Mouse (Mus musculus) forebrain, embryonic 15.5 days (tissue): Measurements from ENCODE around the gene Tut1. TPM values are rescaled to one million over a fixed set of nuclear protein-coding genes. Genes with fewer than 3 reads are reported as not detected.
A peak's percentile ranks its signal among the peaks of the same experiment; 100 is the strongest.
"Not testable (repeated sequence)": the region's sequence is repeated elsewhere in the genome, so short reads cannot be mapped to it uniquely, and the experiment has no call there.

Experiments used
- ATAC-seq: fragments of 200-750 bp; cut with Nextera tagmentation; replicated peaks from 2 replicates; pipeline ENCODE4 v1.8.0; 2017; ENCODE audit warnings: mild to moderate bottlenecking, moderate TSS enrichment, moderate library complexity
- H3K27ac ChIP-seq: fragments of 300-500 bp; sonication (generic); replicated peaks from 2 replicates; pipeline ENCODE4 v1.5.1; 2015; ENCODE audit warnings: mild to moderate bottlenecking, inconsistent platforms
- H3K27me3 ChIP-seq: fragments of 300-500 bp; sonication (generic); 2 replicates; pipeline ENCODE4 v1.6.1; 2015; ENCODE audit warnings: inconsistent platforms
- H3K36me3 ChIP-seq: fragments of 300-500 bp; sonication (generic); 2 replicates; pipeline ENCODE4 v1.6.1; 2015; ENCODE audit warnings: mild to moderate bottlenecking, inconsistent platforms
- H3K4me1 ChIP-seq: fragments of 300-500 bp; sonication (generic); 2 replicates; pipeline ENCODE4 v1.6.1; 2015; ENCODE audit warnings: inconsistent platforms
- H3K4me2 ChIP-seq: fragments of 300-500 bp; sonication (generic); replicated peaks from 2 replicates; pipeline ENCODE4 v1.6.1; 2015; ENCODE audit warnings: mild to moderate bottlenecking, inconsistent platforms
- H3K4me3 ChIP-seq: fragments of 300-500 bp; sonication (generic); 2 replicates; pipeline ENCODE4 v1.5.1; 2015; ENCODE audit warnings: mild to moderate bottlenecking, inconsistent platforms
- H3K9ac ChIP-seq: fragments of 300-500 bp; sonication (generic); replicated peaks from 2 replicates; pipeline ENCODE4 v1.6.1; 2015; ENCODE audit warnings: mild to moderate bottlenecking, inconsistent platforms
- H3K9me3 ChIP-seq: fragments of 300-500 bp; sonication (generic); 2 replicates; pipeline ENCODE4 v1.6.1; 2016; ENCODE audit warnings: inconsistent platforms
- WGBS: fragments of 180-500 bp; shearing (Covaris S2); methylation state at CpG from one replicate; pipeline ENCODE4 v1.1.7; 2015; ENCODE audit warnings: mixed read lengths; 5-methylcytosine and 5-hydroxymethylcytosine counted together
- polyA plus RNA-seq: library from polyadenylated mRNA; unstranded; fragments of >200 nt; fragmentation: Nextera tagmentation; extraction: Ambion mirVana; gene quantifications from 2 replicates; pipeline ENCODE4 v1.2.1, GENCODE M21; 2015

Gene Tut1
- polyA plus RNA-seq, 1 experiment from 2014 or later, result 34.7 TPM

DNA sequence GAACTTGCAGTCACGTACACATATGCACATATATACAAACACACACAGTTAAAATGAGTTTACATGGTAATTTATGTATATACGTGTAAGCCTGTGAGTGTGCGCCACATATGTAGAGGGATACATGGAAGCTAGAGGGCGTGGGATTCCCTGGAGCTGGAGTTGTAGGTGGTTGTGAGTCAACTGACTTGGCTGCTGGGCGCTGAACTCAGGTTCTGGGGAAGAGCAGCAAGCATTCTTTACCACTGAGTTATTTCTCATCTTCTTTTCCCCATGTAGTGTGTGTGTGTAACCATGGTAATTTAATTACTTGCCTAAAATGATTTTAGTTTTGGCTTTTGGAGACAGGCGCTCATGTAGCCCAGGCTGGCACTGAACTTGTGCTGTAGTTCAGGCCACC, 43.0 kb downstream of the Tut1 start:
- H3K9me3 ChIP-seq, result no peaks in the 10 kb centered on the region
- no peaks in the 10 kb centered on the region for H3K36me3 ChIP-seq
- WGBS, result 93% methylated on average over 6 of the region's 6 CpGs
- no peak overlapping the region for H3K27ac ChIP-seq
- no peaks in the 10 kb centered on the region for H3K27me3 ChIP-seq
- peaks cover 10% of the 10 kb centered on the region for H3K4me1 ChIP-seq
- H3K4me2 ChIP-seq, result no peak overlapping the region
- ATAC-seq, result no peak
- H3K4me3 ChIP-seq, result no peak overlapping the region
- H3K9ac ChIP-seq, result no peak overlapping the region

GRCm38 (mm10) chr19:8997546-8997945, 43.9 kb downstream of the Tut1 start:
- Histone ChIP-seq H3K9me3 (no peaks in the 10 kb centered on the region), H3K27me3 (no peaks in the 10 kb centered on the region), H3K4me3 (no peak overlapping the region), H3K36me3 (no peaks in the 10 kb centered on the region), H3K4me1 (peaks cover 10% of the 10 kb centered on the region), H3K9ac (no peak overlapping the region), H3K4me2 (no peak overlapping the region), H3K27ac (no peak overlapping the region)
- 62% methylated on average over 4 of the region's 4 CpGs for WGBS
- peak; percentile 76 for ATAC-seq

DNA sequence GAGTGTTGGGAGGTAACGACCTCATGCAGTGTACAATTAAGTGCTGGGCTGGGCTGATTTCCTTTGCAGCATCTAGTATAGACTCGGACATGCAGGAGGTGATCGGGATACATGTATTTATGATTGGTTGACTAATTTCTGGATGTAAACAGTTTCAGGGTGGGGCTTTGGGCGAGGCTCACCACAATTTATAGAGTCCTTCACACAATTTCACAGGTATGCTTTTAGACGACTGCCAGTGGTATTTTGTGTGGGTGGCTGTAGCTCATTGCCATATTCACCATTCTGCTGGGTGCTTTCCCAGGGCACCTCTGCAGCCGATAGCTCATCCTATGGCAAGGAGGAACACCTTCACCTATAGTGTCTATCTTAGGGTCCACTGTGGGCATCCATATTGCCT, 44.9 kb downstream of the Tut1 start:
- Histone ChIP-seq H3K4me1 (peaks cover 10% of the 10 kb centered on the region), H3K4me2 (no peak overlapping the region), H3K36me3 (no peaks in the 10 kb centered on the region), H3K27ac (no peak overlapping the region), H3K9ac (no peak overlapping the region), H3K4me3 (no peak overlapping the region), H3K27me3 (no peaks in the 10 kb centered on the region), H3K9me3 (no peaks in the 10 kb centered on the region)
- ATAC-seq, result no peak
- WGBS, result 75% methylated on average over 6 of the region's 6 CpGs

GRCm38 (mm10) chr19:8999223-8999622, 45.6 kb downstream of the Tut1 start:
- peaks cover 10% of the 10 kb centered on the region for H3K4me1 ChIP-seq
- no peak overlapping the region for H3K9ac ChIP-seq
- no peak overlapping the region for H3K4me2 ChIP-seq
- H3K27ac ChIP-seq, result no peak overlapping the region
- H3K9me3 ChIP-seq, result no peaks in the 10 kb centered on the region
- no peaks in the 10 kb centered on the region for H3K36me3 ChIP-seq
- ATAC-seq, result no peak
- 87% methylated on average over 4 of the region's 4 CpGs for WGBS
- no peaks in the 10 kb centered on the region for H3K27me3 ChIP-seq
- no peak overlapping the region for H3K4me3 ChIP-seq

- not testable (repeated sequence) for H3K36me3 ChIP-seq, H3K9ac ChIP-seq, H3K27me3 ChIP-seq, H3K27ac ChIP-seq, H3K4me2 ChIP-seq, H3K4me1 ChIP-seq, H3K9me3 ChIP-seq, H3K4me3 ChIP-seq, ATAC-seq
- WGBS, result 99% methylated on average over 2 of the region's 2 CpGs
These were observed 53.3 kb downstream of the Tut1 start for GRCm38 (mm10) chr19:9006915-9007314.

Other genes with a start within 250 kb of the Tut1 start
- 164 and 171 TPM in 2 replicates for gene Slc3a2, start 230.5 kb upstream of the Tut1 start, polyA plus RNA-seq
- 96.5 and 97.4 TPM in 2 replicates for gene Wdr74, start 218.0 kb upstream of the Tut1 start, polyA plus RNA-seq
- gene 1700092M07Rik, start 213.1 kb upstream of the Tut1 start, polyA plus RNA-seq, result 1.5 and 2.5 TPM in 2 replicates
- 130 and 133 TPM in 2 replicates for gene Stx5a, start 212.4 kb upstream of the Tut1 start, polyA plus RNA-seq
- 187 and 192 TPM in 2 replicates for gene Nxf1, start 196.8 kb upstream of the Tut1 start, polyA plus RNA-seq
- gene Tmem223, start 182.9 kb upstream of the Tut1 start, polyA plus RNA-seq, result 249 and 250 TPM in 2 replicates
- gene Tmem179b, start 179.4 kb upstream of the Tut1 start, polyA plus RNA-seq, result 27.4 and 33.9 TPM in 2 replicates
- gene Taf6l, start 167.4 kb upstream of the Tut1 start, polyA plus RNA-seq, result 32.2 and 34.1 TPM in 2 replicates
- 162 and 169 TPM in 2 replicates for gene Polr2g, start 155.3 kb upstream of the Tut1 start, polyA plus RNA-seq
- gene Zbtb3, start 151.3 kb upstream of the Tut1 start, polyA plus RNA-seq, result 8.3 and 9.6 TPM in 2 replicates
- 68.4 and 72.7 TPM in 2 replicates for gene Ttc9c, start 134.5 kb upstream of the Tut1 start, polyA plus RNA-seq
- 5.9 and 6.1 TPM in 2 replicates for gene Hnrnpul2, start 133.8 kb upstream of the Tut1 start, polyA plus RNA-seq
- gene AC129217.1, start 124.1 kb upstream of the Tut1 start, polyA plus RNA-seq, result not detected in 2 replicates
- 80.7 and 85.2 TPM in 2 replicates for gene Bscl2, start 116.4 kb upstream of the Tut1 start, polyA plus RNA-seq
- gene Gng3, start 114.7 kb upstream of the Tut1 start, polyA plus RNA-seq, result 272 and 281 TPM in 2 replicates
- gene Lrrn4cl, start 103.1 kb upstream of the Tut1 start, polyA plus RNA-seq, result 0.53 and 0.60 TPM in 2 replicates
- gene Ubxn1, start 82.4 kb upstream of the Tut1 start, polyA plus RNA-seq, result 178 and 181 TPM in 2 replicates
- gene Uqcc3, start 72.9 kb upstream of the Tut1 start, polyA plus RNA-seq, result 55.4 and 61.8 TPM in 2 replicates
- gene Lbhd1, start 70.1 kb upstream of the Tut1 start, polyA plus RNA-seq, result 59.1 and 74.7 TPM in 2 replicates
- not detected in 2 replicates for gene Gm49403, start 69.9 kb upstream of the Tut1 start, polyA plus RNA-seq
- gene 1810009A15Rik, start 65.0 kb upstream of the Tut1 start, polyA plus RNA-seq, result 53.9 and 55.0 TPM in 2 replicates
- 0.25 TPM in 1 of 2 replicates, not detected in the other for gene Gm49416, start 64.9 kb upstream of the Tut1 start, polyA plus RNA-seq
- gene Ints5, start 60.8 kb upstream of the Tut1 start, polyA plus RNA-seq, result 42.0 and 43.7 TPM in 2 replicates
- gene Ganab, start 55.8 kb upstream of the Tut1 start, polyA plus RNA-seq, result 88.1 and 89.6 TPM in 2 replicates
- gene B3gat3, start 33.5 kb upstream of the Tut1 start, polyA plus RNA-seq, result 78.9 and 81.0 TPM in 2 replicates
- gene Rom1, start 24.5 kb upstream of the Tut1 start, polyA plus RNA-seq, result 0.87 and 1.5 TPM in 2 replicates
- 10.4 and 11.7 TPM in 2 replicates for gene Eml3, start 24.3 kb upstream of the Tut1 start, polyA plus RNA-seq
- gene Mta2, start 12.0 kb upstream of the Tut1 start, polyA plus RNA-seq, result 171 and 175 TPM in 2 replicates
- gene Eef1g, start 13.2 kb downstream of the Tut1 start, polyA plus RNA-seq, result 336 and 348 TPM in 2 replicates
- 2.6 and 3.7 TPM in 2 replicates for gene Ahnak, start 35.4 kb downstream of the Tut1 start, polyA plus RNA-seq
- gene Scgb1a1, start 134.1 kb downstream of the Tut1 start, polyA plus RNA-seq, result not detected in 2 replicates
- gene Asrgl1, start 181.8 kb downstream of the Tut1 start, polyA plus RNA-seq, result 32.0 and 33.5 TPM in 2 replicates